Mouse (Mus musculus): ENCODE measurements at regions not wholly inside any gene's neighbourhood (a gene's known extent, or its start where the extent isn't known, plus 50 kb on each side); places are given as distances from the start of the nearest gene placed in this dataset.

- DNase-seq = no peak
Measured at GRCm38 (mm10) chr8:89246342-89246741, 202.4 kb upstream of the Sall1 start.

- DNase-seq = no peak
Measured at GRCm38 (mm10) chr8:89245131-89245751, 201.3 kb upstream of the Sall1 start.

GRCm38 (mm10) chr8:89241686-89242085 is 197.7 kb upstream of the Sall1 start:
- no peak for DNase-seq

GRCm38 (mm10) chr8:89239626-89240025 is 195.7 kb upstream of the Sall1 start:
- peak in 1 of 2 experiments; percentile 3 for DNase-seq

- no peak for DNase-seq
Measured at GRCm38 (mm10) chr8:89234041-89234440, 190.1 kb upstream of the Sall1 start.

- DNase-seq = no peak
Measured at GRCm38 (mm10) chr8:89232318-89232717, 188.4 kb upstream of the Sall1 start.

- DNase-seq = no peak
Measured at GRCm38 (mm10) chr8:89229144-89229543, 185.2 kb upstream of the Sall1 start.

- no peak for DNase-seq
Measured at GRCm38 (mm10) chr8:89220870-89221269, 176.9 kb upstream of the Sall1 start.

- no peak for DNase-seq
Measured at GRCm38 (mm10) chr8:89220381-89220780, 176.4 kb upstream of the Sall1 start.

GRCm38 (mm10) chr8:89219156-89219555 is 175.2 kb upstream of the Sall1 start:
- DNase-seq = no peak

GRCm38 (mm10) chr8:89217689-89218088 is 173.7 kb upstream of the Sall1 start:
- DNase-seq = no peak

- no peak for DNase-seq
Measured at GRCm38 (mm10) chr8:89211931-89212330, 168.0 kb upstream of the Sall1 start.

- DNase-seq = no peak
Measured at GRCm38 (mm10) chr8:89210684-89211083, 166.7 kb upstream of the Sall1 start.

GRCm38 (mm10) chr8:89207891-89208290 is 163.9 kb upstream of the Sall1 start:
- DNase-seq = no peak

GRCm38 (mm10) chr8:89202484-89203096 is 158.6 kb upstream of the Sall1 start:
- no peak for DNase-seq

- DNase-seq = no peak
Measured at GRCm38 (mm10) chr8:89200301-89200700, 156.3 kb upstream of the Sall1 start.

- DNase-seq = no peak
Measured at GRCm38 (mm10) chr8:89185314-89185713, 141.4 kb upstream of the Sall1 start.

GRCm38 (mm10) chr8:89175631-89176030 is 131.7 kb upstream of the Sall1 start:
- no peak for DNase-seq

GRCm38 (mm10) chr8:89171561-89171960 is 127.6 kb upstream of the Sall1 start:
- no peak for DNase-seq

GRCm38 (mm10) chr8:89169484-89169883 is 125.5 kb upstream of the Sall1 start:
- no peak for DNase-seq

- DNase-seq = no peak
Measured at GRCm38 (mm10) chr8:89167026-89167425, 123.1 kb upstream of the Sall1 start.

GRCm38 (mm10) chr8:89156909-89157308 is 112.9 kb upstream of the Sall1 start:
- no peak for DNase-seq

GRCm38 (mm10) chr8:89153605-89154004 is 109.6 kb upstream of the Sall1 start:
- DNase-seq = no peak

- DNase-seq = no peak
Measured at GRCm38 (mm10) chr8:89152867-89153595, 109.1 kb upstream of the Sall1 start.

All from cerebellum, adult 18-20 months (tissue).